Mouse (Mus musculus) gastrocnemius, postnatal 4 days (tissue): ENCODE measurements around the gene 4930442H23Rik. TPM values are rescaled to one million over a fixed set of nuclear protein-coding genes. Genes with fewer than 3 reads are reported as not detected.

Experiments
- DNase-seq, 2 experiments: peaks; one replicate each; pipeline ENCODE4 v3.0.0; 2021 to 2022; ENCODE audit warnings: low spot score in 2 of 2, mixed read lengths in 2 of 2
- total RNA-seq, 2 experiments: library from RNA; stranded (reverse); gene quantifications; 2 replicates each; pipeline ENCODE4 v1.2.3; 2021

4930442H23Rik gene
- total RNA-seq, 2 experiments from 2014 or later = not detected

DNA sequence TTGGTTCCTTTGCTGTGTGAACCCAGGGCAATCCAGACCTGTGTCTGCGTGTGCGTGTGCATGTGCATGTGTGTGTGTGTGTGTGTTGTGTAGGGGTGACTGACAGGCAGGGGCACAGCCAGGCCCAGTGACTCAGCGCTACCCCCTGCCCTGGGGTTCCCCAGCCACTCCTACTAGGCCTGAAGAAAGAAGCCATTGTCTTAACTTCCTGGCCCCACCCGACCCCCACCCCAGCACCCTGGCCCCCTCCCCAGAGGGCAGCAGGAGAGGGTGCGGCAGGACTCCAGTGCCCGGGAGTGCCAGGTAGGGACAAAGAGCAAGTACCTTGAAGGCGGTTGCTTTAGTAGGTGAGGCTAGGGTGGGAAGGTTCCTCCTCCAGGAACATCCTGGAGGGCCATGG, 37.9 kb downstream of the 4930442H23Rik start:
- DNase-seq = no peak

DNA sequence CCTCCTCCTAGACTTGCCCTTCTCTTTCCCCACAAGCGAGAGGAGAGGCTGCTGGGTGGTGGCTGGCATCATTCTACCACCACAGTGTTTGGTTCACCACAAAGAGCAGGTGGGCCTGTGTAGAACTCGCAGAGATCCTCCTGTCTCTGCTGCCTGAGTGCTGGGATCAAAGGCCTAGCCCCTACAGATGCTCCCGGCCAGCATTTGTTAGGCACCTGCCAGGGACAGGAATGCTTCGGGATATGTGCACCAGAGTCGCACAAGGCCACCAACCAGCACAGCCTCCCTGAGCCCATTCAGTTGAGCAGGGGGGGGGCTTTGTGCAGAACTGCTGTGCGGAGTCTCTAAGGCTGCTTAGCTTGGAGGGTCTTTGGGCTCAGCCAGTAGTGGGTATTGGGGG, 38.3 kb downstream of the 4930442H23Rik start:
- no peak for DNase-seq

DNA sequence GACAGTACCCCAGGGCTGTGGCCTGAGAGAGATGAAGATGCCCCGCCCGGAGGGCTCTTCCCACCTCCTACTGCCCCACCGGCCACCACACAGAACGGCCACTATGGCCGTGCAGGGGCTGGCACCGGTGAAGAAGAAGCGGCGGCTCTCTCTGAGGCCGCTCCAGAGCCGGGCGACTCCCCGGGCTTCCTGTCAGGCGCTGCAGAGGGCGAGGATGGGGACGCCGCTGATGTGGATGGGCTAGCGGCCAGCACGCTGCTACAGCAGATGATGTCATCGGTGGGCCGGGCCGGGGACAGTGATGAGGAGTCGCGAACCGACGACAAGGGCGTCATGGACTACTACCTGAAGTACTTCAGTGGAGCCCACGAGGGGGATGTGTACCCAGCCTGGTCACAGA, 39.0 kb downstream of the 4930442H23Rik start:
- DNase-seq = no peak

DNA sequence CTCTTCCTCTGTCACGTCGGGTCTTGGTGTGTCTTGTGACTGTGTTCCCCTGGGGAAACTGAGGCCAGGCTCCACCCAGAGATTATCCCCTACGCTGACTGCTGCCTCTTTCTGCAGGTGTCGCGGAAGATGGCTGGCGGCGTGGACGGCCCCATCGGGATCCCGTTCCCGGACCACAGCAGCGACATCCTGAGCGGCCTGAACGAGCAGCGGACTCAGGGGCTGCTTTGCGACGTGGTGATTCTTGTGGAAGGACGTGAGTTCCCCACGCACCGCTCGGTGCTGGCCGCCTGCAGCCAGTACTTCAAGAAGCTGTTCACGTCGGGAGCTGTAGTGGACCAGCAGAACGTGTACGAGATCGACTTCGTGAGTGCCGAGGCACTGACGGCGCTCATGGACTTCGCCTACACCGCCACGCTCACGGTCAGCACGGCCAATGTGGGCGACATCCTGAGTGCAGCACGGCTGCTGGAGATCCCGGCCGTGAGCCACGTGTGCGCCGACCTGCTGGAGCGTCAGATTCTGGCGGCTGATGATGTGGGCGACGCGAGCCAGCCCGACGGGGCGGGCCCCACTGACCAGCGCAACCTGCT, 39.7 kb downstream of the 4930442H23Rik start:
- no peak for DNase-seq

DNA sequence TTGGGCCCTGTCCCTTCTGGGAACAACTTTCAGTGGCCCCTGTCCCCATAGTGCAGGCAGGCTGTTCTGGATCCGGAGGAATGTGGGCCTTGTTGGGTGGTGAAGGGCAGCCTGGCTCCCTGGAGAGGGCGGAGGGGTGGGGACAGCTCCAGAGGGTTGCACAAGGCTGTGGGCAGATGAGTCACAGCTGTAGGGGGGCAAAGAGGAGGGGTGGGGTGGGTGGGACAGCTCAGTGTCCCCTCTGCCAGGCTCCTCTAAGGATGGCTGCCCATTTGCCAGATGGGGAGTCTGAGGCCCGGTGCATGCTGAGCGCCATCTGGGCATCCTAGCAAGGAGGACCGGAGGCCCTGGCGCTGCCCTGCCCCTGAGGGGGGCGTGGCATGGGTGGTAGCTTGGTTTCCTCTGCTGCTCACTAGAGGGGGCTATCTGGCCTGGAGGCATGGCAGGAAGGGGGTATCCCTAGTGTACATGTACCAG, 40.5 kb downstream of the 4930442H23Rik start:
- DNase-seq = no peak

DNA sequence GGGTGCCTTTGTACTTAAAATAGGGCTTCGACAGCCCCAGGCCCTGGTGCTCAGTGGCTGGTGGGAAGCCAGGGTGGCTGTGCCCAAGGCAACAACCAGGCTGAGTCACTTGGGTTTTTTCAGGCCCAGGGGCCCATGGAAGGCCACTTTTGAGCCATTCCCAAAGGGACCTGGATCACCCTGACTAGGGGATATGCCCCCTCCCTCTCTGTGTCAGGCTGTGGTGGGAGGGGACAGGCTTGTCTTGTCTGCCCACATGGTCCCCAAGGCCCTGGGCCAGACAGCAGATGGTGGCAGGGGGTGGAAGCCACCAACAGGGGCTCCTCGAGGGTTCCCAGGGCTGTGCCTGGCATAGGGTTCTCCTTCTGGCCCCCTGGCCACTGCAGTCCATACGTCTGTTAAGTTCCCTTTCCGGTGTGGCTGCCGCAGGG, 41.1 kb downstream of the 4930442H23Rik start:
- no peak for DNase-seq

DNA sequence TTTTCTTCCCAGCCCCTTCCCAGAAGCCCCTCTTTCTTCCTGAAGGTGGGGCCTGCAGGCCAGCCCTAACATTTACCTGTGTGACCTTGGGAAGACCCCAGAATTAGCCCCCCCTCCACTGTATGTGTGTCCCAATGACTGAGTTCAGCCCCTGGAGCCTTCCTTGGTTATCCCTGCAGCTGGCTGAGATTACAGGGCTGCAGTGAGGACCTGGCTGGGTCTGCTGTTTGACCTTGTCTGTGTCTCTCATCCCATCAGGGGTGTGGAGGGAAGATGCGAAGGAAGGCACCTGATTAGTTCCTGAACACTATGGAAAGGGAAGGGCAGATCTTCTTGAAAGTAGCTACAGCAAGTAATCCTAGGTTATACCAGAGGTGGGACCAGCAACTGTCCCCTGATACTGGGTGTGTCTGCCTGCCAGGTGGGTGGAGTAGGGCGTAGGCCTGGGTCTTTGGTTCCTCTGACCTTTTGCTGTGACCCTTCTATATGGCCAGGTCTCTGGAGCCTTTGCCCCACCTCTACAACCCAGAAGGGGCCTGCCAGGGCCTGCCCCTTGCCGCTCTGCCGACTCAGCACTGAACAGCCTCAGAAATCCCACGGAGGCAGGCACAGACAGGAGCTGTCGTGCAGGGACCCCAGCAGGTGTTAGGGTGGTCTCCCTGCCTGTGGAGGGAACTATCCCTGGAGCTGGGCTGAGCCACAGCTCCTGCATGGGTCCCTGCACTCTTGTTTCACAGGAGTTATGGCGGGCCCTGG, 42.0 kb downstream of the 4930442H23Rik start:
- DNase-seq = no peak

DNA sequence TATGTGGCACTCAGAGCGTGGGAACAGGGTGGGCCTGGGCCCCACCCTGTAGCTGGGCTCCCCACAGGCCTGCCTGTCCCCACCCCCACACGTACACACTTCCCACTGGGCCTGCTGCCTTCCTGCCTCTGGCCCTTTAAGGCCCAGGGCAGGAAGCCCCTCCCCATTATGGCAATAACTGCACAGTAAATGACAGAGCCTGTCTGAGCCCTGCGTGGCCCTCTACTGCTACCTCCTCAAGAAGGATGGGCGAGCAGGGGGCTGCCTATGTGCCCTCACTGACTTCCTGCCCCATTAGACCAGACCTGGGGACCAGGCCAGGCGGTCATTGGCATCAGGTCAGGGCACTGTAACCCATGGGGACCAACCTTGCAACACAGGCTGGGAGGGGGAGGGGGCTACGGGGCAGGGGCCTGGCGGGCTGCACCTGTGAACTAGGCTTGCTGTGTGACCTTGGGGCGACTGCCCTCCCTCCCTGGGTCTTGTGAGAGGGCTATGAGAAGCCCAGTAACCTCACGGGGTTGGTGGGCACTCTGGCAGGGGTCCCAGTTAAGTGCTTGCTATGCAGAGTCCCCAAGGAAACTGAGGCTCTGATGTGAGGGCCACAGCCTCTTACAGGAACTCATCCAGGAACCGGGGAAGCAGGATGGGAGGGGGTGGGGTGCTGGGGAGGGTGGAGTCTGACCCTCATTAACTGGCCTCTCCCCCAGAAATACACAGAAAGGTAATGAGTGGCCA, 42.8 kb downstream of the 4930442H23Rik start:
- DNase-seq = no peak

DNA sequence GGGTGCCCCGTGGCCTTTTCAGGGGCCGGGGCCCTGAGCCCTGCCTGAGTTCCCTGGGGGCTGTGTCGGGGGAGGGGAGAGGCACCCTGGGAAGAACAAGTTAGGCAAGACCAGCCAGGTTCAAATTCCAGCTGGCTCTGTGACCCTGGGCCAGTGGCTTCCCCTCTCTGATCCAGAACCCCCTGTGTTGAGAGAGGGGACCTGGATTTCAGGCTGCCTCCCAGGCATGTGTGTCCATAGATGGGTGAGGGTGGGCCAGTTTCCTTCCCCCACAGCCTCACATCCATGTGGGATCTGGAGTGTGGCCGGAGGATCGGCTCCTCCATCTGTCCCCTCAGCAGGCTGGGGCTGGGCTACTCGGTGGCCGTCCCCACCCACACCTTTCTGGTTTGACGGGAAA, 43.6 kb downstream of the 4930442H23Rik start:
- DNase-seq = no peak

DNA sequence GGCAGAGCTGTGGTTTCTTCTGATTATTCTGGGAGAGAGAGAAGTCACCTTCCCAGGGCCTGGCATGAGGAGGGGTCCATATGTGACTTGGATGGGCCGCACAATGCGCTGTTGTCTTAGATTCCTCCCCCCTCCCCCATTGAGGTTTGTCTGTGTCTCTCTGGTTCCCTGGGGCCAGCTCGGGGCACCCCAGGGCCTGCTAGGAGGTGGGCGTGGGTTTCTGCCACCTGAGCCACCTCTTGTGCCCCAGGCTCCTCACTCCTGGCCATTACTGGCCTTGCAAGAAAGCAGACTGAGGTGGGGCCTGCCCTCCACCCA, 44.2 kb downstream of the 4930442H23Rik start:
- DNase-seq = no peak

DNA sequence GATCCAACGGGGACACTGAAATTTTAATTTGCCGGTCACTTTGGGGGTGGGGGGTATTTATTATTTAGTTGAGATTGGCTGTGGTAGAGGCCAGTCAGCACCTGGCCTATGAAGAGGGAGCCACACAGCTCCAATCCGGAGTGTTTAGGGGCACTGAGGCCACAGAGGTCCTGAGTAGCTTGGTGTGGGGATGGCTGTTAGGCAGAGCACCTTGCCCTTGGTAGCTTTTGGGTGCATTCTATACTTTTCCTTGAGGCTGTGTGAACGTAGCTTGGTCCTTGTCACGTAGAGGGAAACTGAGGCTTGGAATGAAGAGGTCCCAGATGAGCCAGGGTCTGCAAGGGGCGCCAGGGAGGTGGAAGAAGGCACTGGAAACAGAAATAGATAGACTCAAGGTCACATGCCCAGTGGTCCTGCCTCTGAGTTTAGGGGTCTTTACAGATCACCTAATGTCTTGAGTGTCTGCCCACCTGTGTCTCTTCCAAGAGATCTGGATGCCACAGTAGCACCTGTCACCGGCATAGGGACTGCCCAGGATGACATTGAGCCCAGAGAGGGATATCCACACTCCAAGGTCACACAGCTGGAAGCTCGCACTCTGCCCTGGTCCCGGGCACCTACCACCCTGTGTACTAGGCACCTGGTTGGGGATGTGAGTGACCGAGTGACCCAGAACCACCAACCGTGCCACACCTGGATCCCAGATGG, 44.7 kb downstream of the 4930442H23Rik start:
- no peak for DNase-seq

DNA sequence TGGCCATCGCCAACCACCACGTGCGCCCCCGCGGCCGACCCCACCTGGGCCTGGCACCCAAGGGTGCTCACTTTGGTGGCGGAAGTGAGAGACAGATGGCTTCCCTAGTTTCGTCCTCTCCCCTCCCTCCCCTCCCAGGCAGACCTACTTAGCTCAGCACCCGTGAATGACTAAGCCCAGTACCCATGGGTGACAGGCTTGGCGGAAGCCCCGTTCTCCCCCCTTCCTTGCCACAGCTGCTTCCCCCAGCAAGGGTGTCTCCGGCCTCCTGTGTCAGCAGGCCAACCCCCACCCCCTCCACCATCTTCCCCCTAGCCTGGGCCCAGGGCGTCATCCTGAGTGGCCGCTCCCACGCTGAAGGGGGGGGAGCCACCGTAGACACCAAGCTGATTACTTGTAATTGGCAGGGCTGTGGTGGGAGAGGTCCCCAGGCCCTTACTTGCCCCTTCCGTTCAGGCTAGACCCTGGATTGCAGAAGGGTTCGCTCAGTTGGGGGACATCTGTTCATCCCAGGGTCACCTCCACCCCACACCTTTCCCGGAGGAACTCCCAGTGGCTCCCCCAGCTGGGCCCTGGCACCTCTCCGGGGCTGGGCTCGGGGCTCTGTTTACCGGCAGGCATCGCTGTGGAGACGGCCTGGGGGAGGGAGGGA, 45.4 kb downstream of the 4930442H23Rik start:
- peak; percentile 49 to 56 for DNase-seq

DNA sequence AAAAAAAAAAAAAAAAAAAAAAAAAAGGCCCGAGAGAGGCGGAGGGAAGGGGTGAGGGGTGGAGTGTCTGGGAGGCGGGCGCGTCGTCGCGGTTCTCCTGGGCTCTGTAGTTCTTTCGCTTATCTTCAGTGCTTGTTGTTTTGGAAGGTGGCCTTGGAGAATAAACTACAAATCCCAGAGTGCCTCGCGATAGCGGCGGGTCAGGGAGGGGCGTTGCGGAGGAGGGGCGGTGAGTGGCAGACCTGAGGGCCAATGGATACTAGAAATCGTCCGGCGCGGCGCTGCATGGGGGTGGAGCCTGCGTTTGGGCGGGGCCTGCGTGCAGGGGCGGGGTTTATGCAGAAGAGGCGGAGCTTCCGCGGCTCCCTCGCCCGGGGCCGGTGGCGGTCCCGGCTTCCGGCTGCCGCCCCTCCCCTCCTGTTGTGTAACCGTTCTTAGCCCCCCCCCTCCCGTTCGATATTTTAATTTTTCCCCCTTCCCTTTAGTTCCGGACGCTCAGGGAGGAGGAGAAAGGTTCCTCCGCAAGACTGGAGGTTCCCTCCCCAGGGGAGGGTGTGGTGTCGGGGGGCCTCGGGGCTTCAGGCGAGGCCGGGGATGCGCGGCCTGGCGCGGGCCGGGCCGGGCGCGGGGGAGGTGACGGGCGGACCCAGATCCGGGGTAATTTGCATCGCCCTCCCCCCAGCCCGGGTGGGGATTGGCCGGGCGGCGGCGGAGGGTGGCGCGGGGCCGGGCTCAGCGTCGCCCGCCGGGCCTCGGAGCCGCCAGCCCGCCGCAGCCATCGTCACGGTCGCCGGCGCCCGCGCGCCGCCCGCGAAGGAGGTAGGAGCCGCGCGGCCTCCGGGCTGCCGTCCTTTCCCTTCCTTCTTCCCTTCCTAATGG, 46.2 kb downstream of the 4930442H23Rik start:
- DNase-seq = peak; percentile 99 to 100

DNA sequence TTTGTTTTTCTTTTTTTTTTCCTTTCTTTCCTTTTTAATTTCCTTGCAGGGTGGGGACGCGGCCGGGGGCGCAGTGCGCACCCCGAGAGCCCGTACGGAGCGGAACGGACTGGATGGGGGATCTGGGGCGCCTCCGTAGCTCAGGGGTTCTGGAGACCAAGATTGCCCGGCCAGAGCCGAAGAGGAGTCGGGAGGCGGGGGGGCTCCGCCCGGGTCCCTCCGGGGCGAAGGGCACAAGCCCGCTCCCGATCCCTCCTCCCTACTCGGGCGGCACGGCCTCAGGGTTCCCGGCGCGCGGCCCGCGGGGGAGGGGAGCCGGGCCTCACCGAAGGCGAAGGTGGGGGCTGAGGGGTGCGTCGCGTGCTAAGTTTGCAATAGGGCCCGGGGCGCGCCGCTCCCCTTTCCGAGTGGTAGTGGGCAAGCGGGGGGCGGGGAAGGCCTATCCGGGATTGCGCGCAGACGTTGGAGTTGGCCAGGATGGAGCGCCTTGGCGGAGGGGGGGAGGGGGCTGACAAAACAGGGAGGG, 46.9 kb downstream of the 4930442H23Rik start:
- DNase-seq = peak; percentile 70 to 83

DNA sequence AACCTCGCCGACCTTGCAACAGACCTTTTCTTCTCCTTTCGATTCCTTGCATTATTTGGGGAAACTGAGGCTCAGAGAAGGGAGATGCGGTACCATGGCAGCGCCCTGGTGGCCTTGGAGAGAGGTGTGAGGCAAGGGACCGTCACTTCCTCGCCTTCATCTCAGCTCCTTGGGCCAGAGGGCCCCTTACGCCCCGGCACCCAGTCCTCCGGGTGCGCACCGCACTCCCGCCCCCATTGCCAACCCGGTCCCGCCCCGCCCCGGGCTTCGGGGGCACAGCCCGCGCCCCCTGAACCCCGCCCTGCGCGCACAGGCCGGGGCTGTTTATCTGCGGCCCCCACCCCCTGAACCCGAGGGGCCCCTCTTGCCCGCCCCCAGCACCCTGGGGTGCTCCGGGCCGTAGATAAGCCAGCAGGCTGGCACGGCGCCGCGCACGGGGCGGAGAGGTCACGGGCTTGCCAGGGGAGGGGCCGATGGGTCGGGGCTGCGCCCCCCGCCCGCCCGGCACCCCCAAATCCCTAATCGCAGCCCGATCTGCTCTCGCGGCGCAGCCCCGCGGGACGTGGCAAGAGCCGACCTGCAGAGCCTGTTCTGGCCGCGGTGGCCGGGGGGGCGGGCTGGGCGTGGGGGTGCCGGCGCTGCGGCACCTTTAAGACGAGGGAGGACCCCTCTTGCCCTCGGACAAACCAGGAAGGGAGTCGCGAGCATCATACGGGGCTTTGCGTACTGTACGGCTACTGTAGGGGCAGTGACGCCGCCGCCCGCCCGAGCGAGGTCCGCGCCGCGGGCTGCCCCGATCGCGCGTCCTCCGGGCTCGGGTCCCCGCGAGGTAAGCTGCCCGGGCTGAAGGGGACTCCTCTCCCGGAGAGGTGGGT, 47.6 kb downstream of the 4930442H23Rik start:
- peak; percentile 67 to 80 for DNase-seq

DNA sequence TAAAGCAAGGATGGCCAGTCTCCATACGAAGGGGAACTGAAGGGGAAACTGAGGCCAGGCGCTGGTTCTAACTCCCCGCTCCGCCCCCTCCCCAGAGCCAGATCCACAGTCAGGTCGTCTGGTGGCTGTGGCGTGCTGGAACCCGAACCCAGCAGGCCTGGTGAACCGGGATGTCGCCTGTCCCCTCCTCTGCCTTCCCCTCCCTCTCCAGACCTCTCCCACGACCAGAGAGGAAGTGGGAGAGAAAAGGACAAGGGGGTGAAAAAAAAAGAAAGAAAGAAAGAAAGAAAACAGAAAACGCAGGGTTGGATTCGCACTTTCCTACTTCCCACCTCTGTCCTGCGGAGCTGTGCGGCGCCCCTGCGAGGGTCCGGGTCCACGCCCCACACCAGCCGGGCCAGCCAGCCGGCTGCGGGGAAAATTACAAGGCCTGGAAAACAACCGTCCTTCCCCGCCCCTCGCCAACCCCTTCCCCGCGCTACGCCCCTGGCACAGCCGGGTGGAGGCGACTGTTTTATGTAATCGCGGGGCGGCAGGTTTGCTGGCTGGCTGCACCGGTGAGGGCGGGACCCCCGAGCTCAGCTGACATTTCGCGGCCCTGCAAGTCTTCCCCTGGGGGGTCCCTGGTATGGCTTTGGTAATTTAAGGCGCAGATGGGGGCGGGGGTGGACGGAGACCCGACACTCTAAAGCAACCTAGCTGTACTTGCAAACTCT, 48.5 kb downstream of the 4930442H23Rik start, which contains the start of gene Zbtb7a:
Gene Zbtb7a, plus strand, starts transcription at position 255 of the 716 bp plus-strand sequence.
- no peak for DNase-seq

DNA sequence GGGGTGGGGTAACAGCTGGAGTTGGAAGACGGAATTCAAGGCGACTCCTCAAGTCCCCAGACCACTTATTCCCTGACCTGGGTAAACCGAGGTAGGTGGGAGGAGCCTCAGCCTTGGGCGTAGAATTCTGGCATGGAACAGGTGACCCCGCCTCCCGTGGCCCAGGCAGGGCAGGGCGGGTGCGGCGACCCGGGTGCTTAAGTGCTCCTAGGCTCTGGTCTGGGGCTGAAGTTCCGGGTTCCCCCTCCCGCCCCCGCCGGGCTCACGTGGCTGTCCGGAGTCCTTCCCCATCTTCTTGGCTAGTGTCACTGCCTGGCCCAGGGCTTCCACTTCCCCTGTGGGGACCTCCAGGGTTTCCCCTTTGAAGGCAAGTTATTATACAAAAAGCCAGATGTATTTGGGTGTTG, 49.5 kb downstream of the 4930442H23Rik start:
- peak in 1 of 2 experiments; percentile 62 for DNase-seq
